Mouse (Mus musculus): ENCODE measurements at regions not wholly inside any gene's neighbourhood (a gene's known extent, or its start where the extent isn't known, plus 50 kb on each side); places are given as distances from the start of the nearest gene placed in this dataset.
A peak's percentile ranks its signal among the peaks of the same experiment; 100 is the strongest.

DNA sequence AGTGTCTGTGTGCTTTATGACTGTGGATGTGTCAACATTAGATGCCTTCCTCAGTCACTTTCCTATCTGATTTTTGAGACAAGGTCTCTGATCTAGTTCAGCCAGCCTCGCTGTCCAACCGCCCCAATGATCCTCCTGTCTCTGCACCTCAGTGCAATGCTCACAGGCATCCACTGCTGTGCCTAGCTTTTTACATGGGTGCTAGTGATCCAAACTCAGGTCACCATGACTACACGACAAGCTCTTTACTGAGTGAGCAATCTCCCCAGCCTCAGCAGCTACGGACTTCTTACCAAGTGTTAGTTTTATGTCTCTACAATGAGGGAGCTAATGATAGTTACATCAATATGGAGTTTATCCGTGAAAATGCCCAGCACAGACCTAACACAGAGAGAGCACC is 77.1 kb upstream of the Ctnnb1 start:
- H3K9ac ChIP-seq (ENCODE audit: low read length): no peak overlapping the region
- no peaks in the 10 kb centered on the region for H3K9me3 ChIP-seq (ENCODE audit: control insufficient read depth, low read length)
- WGBS: 88% methylated on average over 5 of the region's 5 CpGs
- no peaks in the 10 kb centered on the region for H3K36me3 ChIP-seq (ENCODE audit: control insufficient read depth, insufficient read depth, low read length)
- no peak overlapping the region for H3K4me3 ChIP-seq (ENCODE audit: low read depth, low read length)
- no peak for ATAC-seq (replicated peaks; ENCODE audit: low FRiP score)
- H3K4me1 ChIP-seq (replicated peaks; ENCODE audit: control insufficient read depth, insufficient read depth, low read length): 0 out of 2 replicates have a peak, but pooled peaks cover 2% of the 10 kb centered on the region
- DNase-seq (ENCODE audit: low spot score): no peak
- H3K4me2 ChIP-seq (ENCODE audit: low read depth, low read length, severe bottlenecking): no peak overlapping the region
- H3K27me3 ChIP-seq (ENCODE audit: control insufficient read depth, insufficient read depth, low read length): no peaks in the 10 kb centered on the region
- H3K27ac ChIP-seq (ENCODE audit: low read depth, low read length): no peak overlapping the region

DNA sequence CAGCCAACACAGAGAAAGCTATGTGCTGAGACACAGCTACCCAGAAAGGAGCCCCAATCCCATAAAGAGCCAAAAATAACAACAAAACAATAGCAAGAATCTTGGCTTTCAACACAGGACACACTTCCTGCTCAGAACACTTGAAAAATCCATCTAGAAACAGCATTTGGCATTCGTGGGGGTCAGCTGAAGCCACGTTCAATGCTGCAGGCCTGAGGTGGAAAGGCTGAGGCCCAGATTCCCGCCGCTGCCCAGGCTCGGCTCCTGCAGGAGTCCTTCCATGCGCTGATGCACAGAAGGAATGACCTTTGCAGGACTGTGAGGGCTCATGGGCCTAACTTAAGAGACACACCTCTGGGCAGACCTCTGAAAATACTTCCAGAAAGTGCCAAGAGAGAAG is 76.4 kb upstream of the Ctnnb1 start:
- Histone ChIP-seq H3K4me3 (ENCODE audit: low read depth, low read length) (no peak overlapping the region), H3K36me3 (ENCODE audit: control insufficient read depth, insufficient read depth, low read length) (no peaks in the 10 kb centered on the region), H3K9ac (ENCODE audit: low read length) (no peak overlapping the region), H3K9me3 (ENCODE audit: control insufficient read depth, low read length) (no peaks in the 10 kb centered on the region), H3K4me2 (ENCODE audit: low read depth, low read length, severe bottlenecking) (no peak overlapping the region), H3K4me1 (replicated peaks; ENCODE audit: control insufficient read depth, insufficient read depth, low read length) (0 out of 2 replicates have a peak, but pooled peaks cover 2% of the 10 kb centered on the region), H3K27me3 (ENCODE audit: control insufficient read depth, insufficient read depth, low read length) (no peaks in the 10 kb centered on the region), H3K27ac (ENCODE audit: low read depth, low read length) (no peak overlapping the region)
- WGBS: 79% methylated on average over 6 of the region's 6 CpGs
- no peak for ATAC-seq (replicated peaks; ENCODE audit: low FRiP score)
- no peak for DNase-seq (ENCODE audit: low spot score)

DNA sequence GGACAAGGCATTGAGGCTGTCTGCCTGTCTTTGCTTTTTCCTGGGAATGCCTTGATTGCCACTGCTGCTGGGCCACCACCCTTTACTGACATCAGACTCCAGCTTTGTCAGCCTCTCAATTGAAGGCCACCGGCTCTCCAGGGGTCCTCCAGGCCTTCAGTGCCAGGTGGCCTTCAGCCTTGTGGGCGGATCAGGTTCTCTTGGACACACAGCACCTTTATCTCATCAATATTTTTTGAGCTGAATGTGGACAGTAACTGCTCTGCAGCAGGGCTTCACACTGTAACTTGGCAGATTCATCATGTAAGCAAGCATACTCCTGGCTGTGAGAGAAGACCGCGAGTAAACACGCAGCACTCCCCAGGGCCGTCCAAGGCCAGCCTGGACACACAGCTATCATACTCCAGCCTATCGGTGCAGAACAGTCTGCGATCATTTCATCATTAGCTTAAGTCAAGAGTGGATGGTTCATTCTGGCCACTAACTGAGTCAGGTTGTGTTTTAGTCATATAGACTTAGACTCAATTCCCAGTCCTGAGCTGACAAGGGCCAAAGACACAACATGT is 75.9 kb upstream of the Ctnnb1 start:
- WGBS: 94% methylated on average over 8 of the region's 8 CpGs
- Histone ChIP-seq H3K9ac (ENCODE audit: low read length) (no peak overlapping the region), H3K9me3 (ENCODE audit: control insufficient read depth, low read length) (no peaks in the 10 kb centered on the region), H3K4me2 (ENCODE audit: low read depth, low read length, severe bottlenecking) (no peak overlapping the region), H3K36me3 (ENCODE audit: control insufficient read depth, insufficient read depth, low read length) (no peaks in the 10 kb centered on the region), H3K4me3 (ENCODE audit: low read depth, low read length) (no peak overlapping the region), H3K27ac (ENCODE audit: low read depth, low read length) (no peak overlapping the region), H3K4me1 (replicated peaks; ENCODE audit: control insufficient read depth, insufficient read depth, low read length) (0 out of 2 replicates have a peak, but pooled peaks cover 2% of the 10 kb centered on the region), H3K27me3 (ENCODE audit: control insufficient read depth, insufficient read depth, low read length) (no peaks in the 10 kb centered on the region)
- ATAC-seq (replicated peaks; ENCODE audit: low FRiP score): no peak
- DNase-seq (ENCODE audit: low spot score): no peak

DNA sequence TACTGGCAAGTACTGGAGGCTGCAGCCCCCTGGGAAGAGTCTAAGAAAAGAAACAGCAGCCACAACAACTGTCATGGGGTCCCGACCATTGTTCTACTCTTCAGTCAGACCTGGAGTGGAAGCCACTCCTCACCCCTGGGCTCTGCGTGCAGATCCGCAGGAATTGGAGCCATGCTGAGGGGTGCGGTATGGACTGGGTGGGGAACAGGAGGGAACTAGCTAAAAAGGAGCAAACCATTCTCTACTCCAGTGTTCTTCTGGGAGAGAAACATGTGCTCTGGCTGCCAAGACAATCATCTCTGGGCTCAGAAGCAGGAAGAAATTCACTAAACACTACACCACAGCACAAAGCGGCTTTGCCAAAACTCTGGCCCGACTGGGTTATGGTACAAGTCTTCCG is 74.7 kb upstream of the Ctnnb1 start:
- H3K36me3 ChIP-seq (ENCODE audit: control insufficient read depth, insufficient read depth, low read length): no peaks in the 10 kb centered on the region
- H3K27me3 ChIP-seq (ENCODE audit: control insufficient read depth, insufficient read depth, low read length): no peaks in the 10 kb centered on the region
- no peak overlapping the region for H3K4me3 ChIP-seq (ENCODE audit: low read depth, low read length)
- no peak overlapping the region for H3K9ac ChIP-seq (ENCODE audit: low read length)
- H3K9me3 ChIP-seq (ENCODE audit: control insufficient read depth, low read length): no peaks in the 10 kb centered on the region
- H3K27ac ChIP-seq (ENCODE audit: low read depth, low read length): no peak overlapping the region
- H3K4me2 ChIP-seq (ENCODE audit: low read depth, low read length, severe bottlenecking): no peak overlapping the region
- 0 out of 2 replicates have a peak, but pooled peaks cover 2% of the 10 kb centered on the region for H3K4me1 ChIP-seq (replicated peaks; ENCODE audit: control insufficient read depth, insufficient read depth, low read length)
- 63% methylated on average over 7 of the region's 7 CpGs for WGBS
- ATAC-seq (replicated peaks; ENCODE audit: low FRiP score) (no peak), DNase-seq (ENCODE audit: low spot score) (no peak)

DNA sequence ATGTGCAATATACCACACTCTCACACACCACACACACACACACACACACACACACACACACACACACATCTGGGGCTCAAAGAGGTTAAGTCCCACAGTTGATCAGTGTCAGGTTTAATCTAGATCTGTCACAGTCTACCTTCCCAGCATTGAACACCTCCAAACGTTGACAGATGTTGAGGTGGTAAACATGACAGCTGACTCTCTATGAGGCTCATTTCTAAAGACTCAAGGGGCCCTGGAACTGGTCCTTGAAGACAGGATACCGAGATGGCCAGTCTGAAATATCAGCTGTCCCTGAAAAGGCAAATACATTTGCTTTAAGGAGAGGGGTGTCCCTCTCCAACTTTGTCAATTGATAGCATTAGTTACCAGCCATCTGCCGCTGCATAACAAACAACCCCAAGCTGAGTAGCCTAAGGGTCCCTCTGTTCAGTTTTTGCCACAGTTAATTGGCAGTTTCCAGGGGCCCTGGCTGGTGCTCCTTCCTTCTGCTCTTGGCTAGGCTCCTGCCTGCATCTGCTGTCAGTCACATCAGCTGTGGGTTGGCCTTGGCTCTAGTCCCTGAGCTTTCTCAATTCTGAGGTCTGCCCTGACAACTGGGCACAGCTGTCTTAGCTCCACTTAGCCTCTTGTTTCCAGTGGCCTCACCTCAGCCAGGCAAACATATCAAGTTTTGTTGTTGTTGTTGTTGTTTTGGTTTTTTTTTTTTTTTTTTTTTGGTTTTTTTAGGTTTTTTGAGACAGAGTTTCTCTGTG is 73.5 kb upstream of the Ctnnb1 start:
- H3K4me1 ChIP-seq (replicated peaks; ENCODE audit: control insufficient read depth, insufficient read depth, low read length): 0 out of 2 replicates have a peak, but pooled peaks cover 2% of the 10 kb centered on the region
- no peak overlapping the region for H3K27ac ChIP-seq (ENCODE audit: low read depth, low read length)
- H3K9me3 ChIP-seq (ENCODE audit: control insufficient read depth, low read length): no peaks in the 10 kb centered on the region
- ATAC-seq (replicated peaks; ENCODE audit: low FRiP score) (no peak; the same call in 1 of the 2 replicates), DNase-seq (ENCODE audit: low spot score) (no peak)
- no peak overlapping the region for H3K9ac ChIP-seq (ENCODE audit: low read length)
- 57% methylated on average over 3 of the region's 3 CpGs for WGBS
- no peak overlapping the region for H3K4me3 ChIP-seq (ENCODE audit: low read depth, low read length)
- H3K36me3 ChIP-seq (ENCODE audit: control insufficient read depth, insufficient read depth, low read length): no peaks in the 10 kb centered on the region
- no peaks in the 10 kb centered on the region for H3K27me3 ChIP-seq (ENCODE audit: control insufficient read depth, insufficient read depth, low read length)
- H3K4me2 ChIP-seq (ENCODE audit: low read depth, low read length, severe bottlenecking): no peak overlapping the region

DNA sequence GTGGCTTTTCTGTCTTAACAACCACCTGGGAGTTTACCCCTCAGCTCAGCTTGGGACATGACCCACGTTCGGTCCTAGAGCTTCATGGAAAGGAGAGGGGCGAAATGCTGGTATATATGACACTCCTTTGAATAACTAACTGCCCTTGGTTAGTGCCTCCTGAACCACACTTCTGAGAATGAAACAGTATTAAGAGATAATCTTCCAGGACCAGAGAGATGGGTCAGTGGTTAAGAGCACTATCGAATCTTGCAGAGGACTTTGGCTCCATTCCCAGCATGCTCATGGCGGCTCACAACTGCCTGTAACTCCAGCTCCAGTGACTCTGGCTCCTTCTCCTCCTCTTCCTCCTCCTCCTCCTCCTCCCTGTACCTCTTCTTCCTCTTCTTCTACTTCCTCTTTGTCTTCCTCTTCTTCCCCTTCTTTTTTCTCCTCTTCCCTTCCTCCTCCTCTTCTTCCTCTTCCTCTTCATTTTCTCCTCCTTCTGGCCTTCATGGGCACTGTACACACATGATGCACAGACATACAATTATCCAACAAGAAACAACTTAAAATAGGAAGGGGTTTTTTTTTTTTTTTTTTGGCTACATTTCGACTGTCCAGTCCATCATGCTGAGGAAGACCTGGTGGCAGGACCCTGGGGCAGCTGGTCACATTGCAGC is 71.0 kb upstream of the Ctnnb1 start:
- DNase-seq (ENCODE audit: low spot score) (no peak), ATAC-seq (replicated peaks; ENCODE audit: low FRiP score) (no peak)
- H3K9ac ChIP-seq (ENCODE audit: low read length): no peak overlapping the region
- H3K27ac ChIP-seq (ENCODE audit: low read depth, low read length): no peak overlapping the region
- no peaks in the 10 kb centered on the region for H3K36me3 ChIP-seq (ENCODE audit: control insufficient read depth, insufficient read depth, low read length)
- peaks cover 7% of the 10 kb centered on the region; the same call in 1 of the 2 replicates for H3K4me1 ChIP-seq (replicated peaks; ENCODE audit: control insufficient read depth, insufficient read depth, low read length)
- H3K4me3 ChIP-seq (ENCODE audit: low read depth, low read length): no peak overlapping the region
- no peaks in the 10 kb centered on the region for H3K27me3 ChIP-seq (ENCODE audit: control insufficient read depth, insufficient read depth, low read length)
- 89% methylated on average over 6 of the region's 6 CpGs for WGBS
- H3K9me3 ChIP-seq (ENCODE audit: control insufficient read depth, low read length): no peaks in the 10 kb centered on the region
- H3K4me2 ChIP-seq (ENCODE audit: low read depth, low read length, severe bottlenecking): no peak overlapping the region

- WGBS: 34% methylated on average over 8 of the region's 8 CpGs
- H3K4me1 ChIP-seq (replicated peaks; ENCODE audit: control insufficient read depth, insufficient read depth, low read length): peaks cover 6% of the 10 kb centered on the region; the same call in 1 of the 2 replicates
- no peak overlapping the region for H3K4me3 ChIP-seq (ENCODE audit: low read depth, low read length)
- no peaks in the 10 kb centered on the region for H3K36me3 ChIP-seq (ENCODE audit: control insufficient read depth, insufficient read depth, low read length)
- no peaks in the 10 kb centered on the region for H3K27me3 ChIP-seq (ENCODE audit: control insufficient read depth, insufficient read depth, low read length)
- 0 out of 2 replicates have a peak overlapping the region, but pooled peaks have one; percentile 47 for H3K27ac ChIP-seq (ENCODE audit: low read depth, low read length)
- ATAC-seq (replicated peaks; ENCODE audit: low FRiP score) (peak; percentile 63), DNase-seq (ENCODE audit: low spot score) (no peak)
- H3K9me3 ChIP-seq (ENCODE audit: control insufficient read depth, low read length): no peaks in the 10 kb centered on the region
- no peak overlapping the region for H3K4me2 ChIP-seq (ENCODE audit: low read depth, low read length, severe bottlenecking)
- H3K9ac ChIP-seq (ENCODE audit: low read length): no peak overlapping the region
Measured at GRCm38 (mm10) chr9:120860969-120861595, 67.9 kb upstream of the Ctnnb1 start.

DNA sequence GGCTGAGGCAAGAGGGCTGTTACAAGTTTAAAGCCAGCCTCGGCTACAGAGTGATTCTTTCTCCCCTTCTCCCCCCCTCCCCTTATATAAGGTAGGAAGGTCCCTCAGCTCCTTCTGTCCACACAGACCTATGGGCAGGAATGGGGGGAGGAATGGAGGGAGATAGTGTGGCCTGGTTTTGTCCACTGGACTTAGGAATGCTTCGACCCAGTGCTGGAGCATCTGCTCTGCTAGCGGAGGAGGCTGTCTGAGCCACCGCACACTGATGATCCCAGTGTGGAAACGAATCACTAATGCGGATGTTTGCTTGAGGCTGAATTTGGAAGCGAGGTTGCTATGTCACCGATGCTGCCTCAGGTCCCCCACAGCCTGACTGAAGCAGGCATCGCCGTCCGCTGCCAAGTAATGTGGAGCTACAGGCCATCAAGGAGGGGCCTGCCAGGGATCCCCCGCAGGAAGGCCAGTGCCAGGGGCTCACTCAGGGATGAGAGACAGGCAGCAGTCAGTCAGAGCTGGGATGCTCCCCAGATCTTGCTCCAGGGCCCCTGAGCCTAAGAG is 67.1 kb upstream of the Ctnnb1 start:
- Histone ChIP-seq H3K9ac (ENCODE audit: low read length) (peak overlapping the region; percentile 4; the same call in 1 of the 2 replicates), H3K36me3 (ENCODE audit: control insufficient read depth, insufficient read depth, low read length) (no peaks in the 10 kb centered on the region), H3K27me3 (ENCODE audit: control insufficient read depth, insufficient read depth, low read length) (no peaks in the 10 kb centered on the region), H3K4me3 (ENCODE audit: low read depth, low read length) (no peak overlapping the region), H3K4me1 (replicated peaks; ENCODE audit: control insufficient read depth, insufficient read depth, low read length) (peaks cover 7% of the 10 kb centered on the region; the same call in 1 of the 2 replicates), H3K4me2 (ENCODE audit: low read depth, low read length, severe bottlenecking) (no peak overlapping the region), H3K27ac (ENCODE audit: low read depth, low read length) (0 out of 2 replicates have a peak overlapping the region, but pooled peaks have one; percentile 47), H3K9me3 (ENCODE audit: control insufficient read depth, low read length) (no peaks in the 10 kb centered on the region)
- 63% methylated on average over 12 of the region's 12 CpGs for WGBS
- DNase-seq (ENCODE audit: low spot score): no peak
- 0 out of 2 replicates have a peak, but pooled peaks have one; percentile 43 for ATAC-seq (replicated peaks; ENCODE audit: low FRiP score)
